Mouse (Mus musculus) liver, embryonic 14.5 days (tissue): Measurements from ENCODE around the gene Sdccag8. TPM values are rescaled to one million over a fixed set of nuclear protein-coding genes. Genes with fewer than 3 reads are reported as not detected.
"Not testable (repeated sequence)": the region's sequence is repeated elsewhere in the genome, so short reads cannot be mapped to it uniquely, and the experiment has no call there.

Source experiments
- ATAC-seq: fragments of 200-750 bp; cut with Nextera tagmentation; 2 replicates; pipeline ENCODE4 v1.8.0; 2017; ENCODE audit warnings: moderate number of reproducible peaks, mild to moderate bottlenecking, moderate library complexity; ENCODE audit not compliant: insufficient read depth
- DNase-seq, 3 experiments: peaks; one replicate each; pipeline ENCODE4 v3.0.0-alpha.2; 2012 to 2013; ENCODE audit warnings: low read depth in 3 of 3, low spot score in 3 of 3
- H3K27ac ChIP-seq: fragments of 300-500 bp; sonication (generic); 2 replicates; pipeline ENCODE4 v1.5.1; 2014; ENCODE audit warnings: moderate library complexity, mild to moderate bottlenecking, control low read depth, inconsistent platforms
- H3K27me3 ChIP-seq: fragments of 300-500 bp; sonication (generic); 2 replicates; pipeline ENCODE4 v1.6.1; 2014; ENCODE audit warnings: mild to moderate bottlenecking, low read length, moderate library complexity; ENCODE audit not compliant: control insufficient read depth, insufficient read depth
- H3K36me3 ChIP-seq: fragments of 300-500 bp; sonication (generic); replicated peaks from 2 replicates; pipeline ENCODE4 v1.6.1; 2014; ENCODE audit warnings: low read depth; ENCODE audit not compliant: control insufficient read depth, insufficient read depth
- H3K4me1 ChIP-seq, 2 experiments: fragments of 200-500 bp in 1 of 2; fragments of 300-500 bp in 1 of 2; sonication (generic) in 1 of 2; replicated peaks; 2 replicates each; pipeline ENCODE4 v1.6.1; 2012 to 2014; ENCODE audit warnings: antibody characterized with exemption in 1 of 2, inconsistent platforms in 1 of 2, low read length in 1 of 2; ENCODE audit not compliant: control insufficient read depth in 2 of 2, insufficient read depth in 2 of 2
- H3K4me2 ChIP-seq: fragments of 300-500 bp; sonication (generic); 2 replicates; pipeline ENCODE4 v1.6.1; 2014; ENCODE audit warnings: low read depth, mild to moderate bottlenecking, control low read depth, moderate library complexity
- H3K4me3 ChIP-seq, 2 experiments: fragments of 200-500 bp in 1 of 2; fragments of 300-500 bp in 1 of 2; sonication (generic) in 1 of 2; 2 replicates each; pipeline ENCODE4 v1.5.1; 2012 to 2014; ENCODE audit warnings: low read depth in 2 of 2, low read length in 2 of 2, mild to moderate bottlenecking in 2 of 2, control low read depth in 1 of 2, inconsistent platforms in 1 of 2, moderate library complexity in 1 of 2; ENCODE audit not compliant: insufficient read depth in 1 of 2
- H3K9ac ChIP-seq: fragments of 300-500 bp; sonication (generic); replicated peaks from 2 replicates; pipeline ENCODE4 v1.6.1; 2014; ENCODE audit warnings: mild to moderate bottlenecking, control low read depth, moderate library complexity
- H3K9me3 ChIP-seq: fragments of 300-500 bp; sonication (generic); 2 replicates; pipeline ENCODE4 v1.6.1; 2016; ENCODE audit warnings: low read length, mixed read lengths; ENCODE audit not compliant: control insufficient read depth
- CTCF ChIP-seq: IDR thresholded peaks from 2 replicates; pipeline ENCODE4 v1.5.1; 2016; ENCODE audit warnings: antibody characterized with exemption, low read depth, control low read depth
- EP300 ChIP-seq: IDR thresholded peaks from 2 replicates; pipeline ENCODE4 v1.6.1; 2016; ENCODE audit warnings: antibody characterized with exemption, low read depth
- WGBS: fragments of 180-500 bp; shearing (Covaris S2); extraction: QIAGEN DNeasy Blood & Tissue Kit; methylation state at CpG from one replicate; pipeline ENCODE4 v1.1.7; 2014; ENCODE audit not compliant: insufficient replicate concordance; 5-methylcytosine and 5-hydroxymethylcytosine counted together
- polyA plus RNA-seq, 2 experiments: library from polyadenylated mRNA; depleted of rRNA in 1 of 2; stranded (reverse) in 1 of 2; unstranded in 1 of 2; fragments of >200 nt; fragmentation: Nextera tagmentation in 1 of 2; extraction: Ambion mirVana in 1 of 2; gene quantifications; 2 replicates each; pipeline versions ENCODE4 v1.2.1 to v1.2.3; 2012 to 2014

Sdccag8 gene
- polyA plus RNA-seq, 2 experiments = 2.7 to 5.1 TPM

- Histone ChIP-seq H3K27ac (no peak overlapping the region), H3K4me3 (no peak overlapping the region), H3K27me3 (no peaks in the 10 kb centered on the region), H3K4me2 (no peak overlapping the region), H3K9me3 (no peaks in the 10 kb centered on the region), H3K4me1 (peaks cover 3 to 16% of the 10 kb centered on the region in 2 experiments), H3K36me3 (no peaks in the 10 kb centered on the region), H3K9ac (no peak overlapping the region)
- ATAC-seq (no peak), DNase-seq (no peak)
- whole genome bisulfite sequencing = 21% methylated on average over 8 of the region's 8 CpGs
- TF ChIP-seq CTCF (no peak), EP300 (no peak)
Measured at GRCm38 (mm10) chr1:176832607-176833006, 18.1 kb downstream of the Sdccag8 start.

- Histone ChIP-seq H3K27ac (no peak overlapping the region), H3K27me3 (no peaks in the 10 kb centered on the region), H3K4me1 (peaks cover 0 to 10% of the 10 kb centered on the region in 2 experiments; a peak in 3 of 4 replicates), H3K9me3 (no peaks in the 10 kb centered on the region), H3K36me3 (no peaks in the 10 kb centered on the region), H3K4me3 (no peak overlapping the region), H3K4me2 (no peak overlapping the region), H3K9ac (no peak overlapping the region)
- ATAC-seq (no peak), DNase-seq (no peak)
- TF ChIP-seq EP300 = no peak
- no peak for TF ChIP-seq CTCF
Measured at GRCm38 (mm10) chr1:176833257-176833656, 18.8 kb downstream of the Sdccag8 start.

- Histone ChIP-seq H3K36me3 (no peaks in the 10 kb centered on the region), H3K9ac (no peak overlapping the region), H3K27me3 (no peaks in the 10 kb centered on the region), H3K9me3 (no peaks in the 10 kb centered on the region), H3K4me3 (no peak overlapping the region), H3K4me1 (peaks cover 0 to 9% of the 10 kb centered on the region in 2 experiments; a peak in 2 of 4 replicates), H3K27ac (no peak overlapping the region), H3K4me2 (no peak overlapping the region)
- 33% methylated on average over 3 of the region's 3 CpGs for WGBS
- ATAC-seq (no peak), DNase-seq (no peak)
- no peak for TF ChIP-seq EP300
- TF ChIP-seq CTCF = no peak
Measured at GRCm38 (mm10) chr1:176833948-176834347, 19.5 kb downstream of the Sdccag8 start.

DNA sequence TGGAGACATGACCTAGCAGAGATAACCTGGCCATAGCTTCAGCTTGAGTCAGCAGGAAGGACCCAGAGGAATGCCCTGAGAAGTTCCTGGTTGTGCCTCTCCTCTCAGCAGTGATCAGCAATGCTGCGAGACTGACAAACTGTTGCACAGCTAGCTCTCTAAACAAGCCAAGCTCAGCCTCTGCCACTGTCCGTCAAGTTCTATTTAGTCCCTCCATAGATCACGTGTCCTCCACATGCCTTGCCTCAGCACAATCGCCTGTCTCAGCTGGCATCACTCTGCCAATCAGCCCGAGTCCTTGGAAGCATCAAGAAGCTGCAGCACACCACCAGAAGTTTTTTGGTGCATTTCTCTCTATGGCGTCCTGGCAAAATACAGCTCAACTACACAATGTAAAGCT, 20.4 kb downstream of the Sdccag8 start:
- Histone ChIP-seq H3K9ac (no peak overlapping the region), H3K27ac (no peak overlapping the region), H3K9me3 (no peaks in the 10 kb centered on the region), H3K36me3 (no peaks in the 10 kb centered on the region), H3K27me3 (no peaks in the 10 kb centered on the region), H3K4me2 (peak overlapping the region; percentile 76), H3K4me3 (peak overlapping the region in 1 of 2 experiments; percentile 50; a peak in 2 of 4 replicates), H3K4me1 (peaks cover 0 to 9% of the 10 kb centered on the region in 2 experiments; a peak in 2 of 4 replicates)
- DNase-seq = no peak
- 16% methylated on average over 6 of the region's 6 CpGs for WGBS
- ATAC-seq = peak; percentile 31; the same call in 1 of the 2 replicates
- no peak for TF ChIP-seq CTCF
- no peak for TF ChIP-seq EP300

DNA sequence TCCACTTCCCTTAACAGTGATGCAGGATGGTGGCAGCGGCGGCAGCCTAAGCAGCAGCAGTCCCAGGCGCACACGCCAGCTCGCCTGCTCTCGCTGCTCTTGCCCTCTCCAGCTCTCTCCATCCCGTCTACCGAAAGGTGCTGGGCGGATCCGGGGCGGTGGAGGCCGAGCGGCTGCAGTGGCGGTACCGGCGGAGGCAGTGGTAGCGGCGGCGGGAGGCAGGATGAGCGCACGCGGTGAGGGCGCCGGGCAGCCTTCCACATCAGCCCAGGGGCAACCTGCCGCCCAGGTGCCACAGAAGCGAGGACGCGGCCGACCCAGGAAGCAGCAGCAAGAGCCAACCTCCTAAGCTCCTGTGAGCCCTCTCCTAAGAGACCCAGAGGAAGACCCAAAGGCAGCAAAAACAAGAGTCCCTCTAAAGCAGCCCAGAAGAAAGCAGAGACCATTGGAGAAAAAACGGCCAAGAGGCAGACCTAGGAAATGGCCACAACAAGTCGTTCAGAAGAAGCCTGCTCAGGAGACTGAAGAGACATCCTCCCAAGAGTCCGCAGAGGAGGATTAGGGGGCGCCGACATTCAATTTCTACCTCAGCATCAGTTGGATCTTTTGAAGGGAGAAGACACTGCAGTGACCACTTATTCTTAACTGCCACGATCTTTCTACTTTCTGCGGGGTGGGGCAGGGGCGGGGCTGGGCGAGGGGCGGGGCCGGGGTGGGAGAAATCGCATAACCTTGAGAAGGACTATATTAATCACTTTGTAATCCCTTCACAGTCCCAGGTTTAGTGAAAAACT, 21.2 kb downstream of the Sdccag8 start:
- TF ChIP-seq CTCF = no peak
- TF ChIP-seq EP300 = no peak
- Histone ChIP-seq H3K27ac (no peak overlapping the region), H3K4me1 (peaks cover 0 to 9% of the 10 kb centered on the region in 2 experiments; a peak in 2 of 4 replicates), H3K9ac (peak overlapping the region; percentile 1; the same call in 1 of the 2 replicates), H3K27me3 (no peaks in the 10 kb centered on the region), H3K9me3 (no peaks in the 10 kb centered on the region), H3K36me3 (no peaks in the 10 kb centered on the region), H3K4me2 (peak overlapping the region; percentile 76), H3K4me3 (peak overlapping the region; percentile 50 to 53)
- DNase-seq (no peak), ATAC-seq (peak; percentile 67)
- under 1% methylated on average over 41 of the region's 41 CpGs for WGBS

- not testable (repeated sequence) for H3K4me3 ChIP-seq, H3K36me3 ChIP-seq, H3K27ac ChIP-seq, DNase-seq, H3K4me1 ChIP-seq, H3K27me3 ChIP-seq, H3K9ac ChIP-seq, H3K9me3 ChIP-seq
- peak; percentile 30; the same call in 1 of the 2 replicates for ATAC-seq
- peak overlapping the region; percentile 76 for H3K4me2 ChIP-seq
- 9% methylated on average over 7 of the region's 7 CpGs for WGBS
Measured at GRCm38 (mm10) chr1:176836562-176836961, 22.1 kb downstream of the Sdccag8 start.
